Mouse (Mus musculus): ENCODE results near the gene Slc37a2. TPM values are rescaled to one million over a fixed set of nuclear protein-coding genes. Genes with fewer than 3 reads are reported as not detected.

Gene Slc37a2
- 8.9 and 10.4 TPM in 2 replicates for total RNA-seq (2012; rRNA removed)
- 13.0 and 13.4 TPM in 2 replicates for total RNA-seq (2014; rRNA removed)
- polyA plus RNA-seq (2012; ENCODE audit: insufficient read length, low read depth), result 14.3 and 14.5 TPM in 2 replicates

GRCm38 (mm10) chr9:37255149-37255888 lies at the start of gene Slc37a2:
Slc37a2 (minus strand) TSS chr9:37255738.
- Histone ChIP-seq H3K4me1 (ENCODE audit: control insufficient read depth in 1 of 2, insufficient read depth in 2 of 2) (peaks cover 2 to 30% of the 10 kb centered on the region in 2 experiments; a peak in 3 of 4 replicates), H3K27ac (ENCODE audit: insufficient read depth, low read depth) (peak within 1 kb of the TSS; percentile 67), H3K4me2 (ENCODE audit: insufficient read depth, low read depth, poor library complexity, severe bottlenecking) (peak within 1 kb of the TSS; percentile 90), H3K27me3 (replicated peaks) (no peaks in the 10 kb centered on the region), H3K9ac (ENCODE audit: insufficient read depth, low read depth) (peak within 1 kb of the TSS; percentile 41), H3K36me3 (replicated peaks in 1 of 2; ENCODE audit: control insufficient read depth in 1 of 2, insufficient read depth in 1 of 2, low read length in 1 of 2) (peaks cover 0 to 12% of the 10 kb centered on the region in 2 experiments), H3K9me3 (replicated peaks; ENCODE audit: low read length) (no peaks in the 10 kb centered on the region), H3K79me2 (replicated peaks; ENCODE audit: control insufficient read depth, extremely low read depth, insufficient read depth, poor library complexity, severe bottlenecking) (no peaks in the 10 kb centered on the region; the same call in 1 of the 2 replicates), H3K4me3 (replicated peaks in 1 of 3; ENCODE audit: low read depth in 2 of 3, low read length in 2 of 3, poor library complexity in 1 of 3) (peak within 1 kb of the TSS; percentile 60 to 83 (median 64))
- TF ChIP-seq MAZ (IDR thresholded peaks at IDR 0.05; ENCODE audit: low read depth, low read length) (0 out of 2 replicates have a peak, but pooled peaks have one; percentile 15), BHLHE40 (IDR thresholded peaks at IDR 0.05; ENCODE audit: low read depth, low read length) (peak; percentile 23; the same call in 1 of the 2 replicates), SIN3A (IDR thresholded peaks at IDR 0.05; ENCODE audit: low read length) (peak; percentile 82; the same call in 1 of the 2 replicates), USF2 (conservative IDR thresholded peaks at IDR 0.05; ENCODE audit: low read depth, low read length) (no peak), UBTF (IDR thresholded peaks at IDR 0.05; ENCODE audit: low read depth, low read length) (peak; percentile 99), ETS1 (conservative IDR thresholded peaks at IDR 0.05; ENCODE audit: low read depth, low read length) (peak; percentile 60), TCF12 (IDR thresholded peaks at IDR 0.05; ENCODE audit: low read depth, low read length) (peak; percentile 8), CHD2 (IDR thresholded peaks at IDR 0.05; ENCODE audit: low read length) (peak; percentile 78), EP300 (IDR thresholded peaks at IDR 0.05; ENCODE audit: low read length) (peak; percentile 79), NRF1 (IDR thresholded peaks at IDR 0.05; ENCODE audit: low read depth, low read length) (peak; percentile 61), TBP (conservative IDR thresholded peaks at IDR 0.05; ENCODE audit: low read depth, low read length) (peak; percentile 89), HCFC1 (IDR thresholded peaks at IDR 0.05; ENCODE audit: low read depth, low read length) (peak; percentile 16; the same call in 1 of the 2 replicates), RAD21 (IDR thresholded peaks at IDR 0.05; ENCODE audit: low read depth, low read length) (no peak), MAX (IDR thresholded peaks at IDR 0.05; ENCODE audit: low read length) (peak; percentile 78; the same call in 1 of the 2 replicates), CTCF (conservative IDR thresholded peaks at IDR 0.05 in 1 of 2, IDR thresholded peaks at IDR 0.05 in 1 of 2; ENCODE audit: low read depth in 2 of 2, low read length in 2 of 2) (peak in 1 of 2 experiments; percentile 0; a peak in 1 of 4 replicates), MEF2A (IDR thresholded peaks at IDR 0.05; ENCODE audit: borderline replicate concordance, low read depth, low read length) (0 out of 2 replicates have a peak, but pooled peaks have one; percentile 9), IRF4 (IDR thresholded peaks at IDR 0.05; ENCODE audit: low read depth, low read length) (peak; percentile 85), RCOR1 (conservative IDR thresholded peaks at IDR 0.05; ENCODE audit: low read depth, low read length) (no peak), GABPA (IDR thresholded peaks at IDR 0.05; ENCODE audit: insufficient replicate concordance, low read depth, low read length) (no peak), POLR2A (IDR thresholded peaks at IDR 0.05; ENCODE audit: low read depth, low read length) (peak; percentile 51), ZNF384 (IDR thresholded peaks at IDR 0.05; ENCODE audit: low read depth, low read length) (no peak), ZC3H11A (IDR thresholded peaks at IDR 0.05; ENCODE audit: low read depth, low read length) (no peak)
- in situ Hi-C loops (cut with MboI; ENCODE audit: low pct_ligation_motif_present, low pct_unique_long_range_greater_than_20kb, low sequenced_read_pairs) (no loop called here), dilution Hi-C loops (cut with MboI; ENCODE audit: extremely low pct_ligation_motif_present, extremely low pct_unique_long_range_greater_than_20kb, low sequenced_read_pairs) (no loop called here)
- DNase-seq (ENCODE audit: extremely low read depth), result peak; percentile 84

Data from CH12.LX (cell line).